Mouse (Mus musculus) G1E (cell line): ENCODE measurements around the gene Agpat4.

Experiments used
- CTCF ChIP-seq: IDR thresholded peaks from 2 replicates; pipeline ENCODE4 v1.5.1; 2012; ENCODE audit warnings: low read depth, low read length, inconsistent platforms, mixed read lengths
- GATA2 ChIP-seq: IDR thresholded peaks from 2 replicates; pipeline ENCODE4 v1.6.1; 2012; ENCODE audit warnings: low read depth, low read length, inconsistent platforms, borderline replicate concordance
- POLR2AphosphoS5 ChIP-seq: IDR thresholded peaks from 2 replicates; pipeline ENCODE4 v1.6.1; 2012; ENCODE audit warnings: low read depth, low read length, inconsistent platforms; ENCODE audit not compliant: insufficient replicate concordance
- TAL1 ChIP-seq: conservative IDR thresholded peaks from 2 replicates; pipeline ENCODE4 v1.6.1; 2012; ENCODE audit warnings: low read depth, low read length, inconsistent platforms, mixed read lengths

GRCm38 (mm10) chr17:12171666-12172065, 53.2 kb downstream of the Agpat4 start:
- no peak for TF ChIP-seq GATA2
- no peak for TF ChIP-seq CTCF
- TF ChIP-seq TAL1, result no peak
- TF ChIP-seq POLR2AphosphoS5, result no peak
